ENCODE assay signal across 19 mouse cellular contexts in genomic region chr7:89864769-89865168, GRCm38 (mm10). TPM values are rescaled to one million over a fixed set of nuclear protein-coding genes. Genes with fewer than 3 reads are reported as not detected.
DNase-seq lines count a peak whose midpoint lies in the region; ATAC-seq and TF ChIP-seq lines count a peak whose summit lies in the region.
"Had no signal": no experiment of that assay in that cellular context is flagged by ENCODE, and none has a peak within 500 bp of the region (broad histone marks: within the 10 kb centered on the region; RNA-seq: fewer than 3 reads in every experiment).

No protein-coding gene starts in this region.

- H3K79me2 ChIP-seq in CH12.LX (replicated peaks; ENCODE audit: control insufficient read depth, extremely low read depth, insufficient read depth, poor library complexity, severe bottlenecking) = no peaks in the 10 kb centered on the region

- no peak overlapping the region for H3K4me3 ChIP-seq in hindbrain, postnatal 0 days (ENCODE audit: low read length)
- no peak overlapping the region for H3K4me3 ChIP-seq in hindbrain, embryonic 16.5 days (ENCODE audit: low read length)
- H3K4me3 ChIP-seq in CH12.LX (replicated peaks in 1 of 3; ENCODE audit: low read depth in 2 of 3, low read length in 2 of 3, poor library complexity in 1 of 3) = no peak overlapping the region
- H3K4me3 ChIP-seq: forebrain, embryonic 13.5 days; hindbrain, embryonic 12.5 days; limb, embryonic 15.5 days; megakaryocyte, embryonic 14.5 days had no signal

- ATAC-seq in hindbrain, postnatal 0 days = no peak
- ATAC-seq in hindbrain, embryonic 16.5 days = no peak
- ATAC-seq: forebrain, embryonic 13.5 days; midbrain, embryonic 16.5 days had no signal

- no peak overlapping the region for H3K9ac ChIP-seq in hindbrain, postnatal 0 days (replicated peaks; ENCODE audit: low read length)
- no peak overlapping the region for H3K9ac ChIP-seq in hindbrain, embryonic 16.5 days (ENCODE audit: low read depth, low read length)
- no peak overlapping the region for H3K9ac ChIP-seq in CH12.LX (ENCODE audit: insufficient read depth, low read depth)
- H3K9ac ChIP-seq: forebrain, embryonic 13.5 days; hindbrain, embryonic 12.5 days; limb, embryonic 15.5 days had no signal

- H3K9me3 ChIP-seq in hindbrain, postnatal 0 days (ENCODE audit: low read length) = no peaks in the 10 kb centered on the region
- no peaks in the 10 kb centered on the region for H3K9me3 ChIP-seq in hindbrain, embryonic 16.5 days (ENCODE audit: control insufficient read depth, low read length)
- H3K9me3 ChIP-seq in CH12.LX (replicated peaks; ENCODE audit: low read length) = no peaks in the 10 kb centered on the region
- H3K9me3 ChIP-seq: forebrain, embryonic 13.5 days; hindbrain, embryonic 12.5 days; limb, embryonic 15.5 days had no signal

- in situ Hi-C loops in CH12.LX (cut with MboI; ENCODE audit: low pct_ligation_motif_present, low pct_unique_long_range_greater_than_20kb, low sequenced_read_pairs) = no loop called here

- no peak for TF ChIP-seq POLR2A in CH12.LX (IDR thresholded peaks at IDR 0.05; ENCODE audit: low read depth, low read length)
- TF ChIP-seq POLR2A in brain, embryonic 14.5 days (IDR thresholded peaks at IDR 0.05; ENCODE audit: borderline replicate concordance, extremely low read depth, insufficient read depth, insufficient read length, poor library complexity, severe bottlenecking) = no peak

- no peak for TF ChIP-seq EP300 in CH12.LX (IDR thresholded peaks at IDR 0.05; ENCODE audit: low read length)

- dilution Hi-C loops in CH12.LX (cut with MboI; ENCODE audit: extremely low pct_ligation_motif_present, extremely low pct_unique_long_range_greater_than_20kb, low sequenced_read_pairs) = no loop called here

- H3K4me1 ChIP-seq in hindbrain, postnatal 0 days (ENCODE audit: insufficient read depth, low read length) = no peaks in the 10 kb centered on the region
- H3K4me1 ChIP-seq in hindbrain, embryonic 16.5 days (ENCODE audit: control insufficient read depth, insufficient read depth, low read depth, low read length) = no peaks in the 10 kb centered on the region
- H3K4me1 ChIP-seq in CH12.LX (ENCODE audit: control insufficient read depth in 1 of 2, insufficient read depth in 2 of 2) = peaks cover 0 to 3% of the 10 kb centered on the region in 2 experiments; a peak in 1 of 4 replicates
- H3K4me1 ChIP-seq: forebrain, embryonic 13.5 days; hindbrain, embryonic 12.5 days had no signal

- peak; percentile 16; the same call in 1 of the 2 replicates for TF ChIP-seq CTCF in hindbrain, postnatal 0 days (IDR thresholded peaks at IDR 0.05; ENCODE audit: low read depth)
- TF ChIP-seq CTCF in CH12.LX (conservative IDR thresholded peaks at IDR 0.05 in 1 of 2, IDR thresholded peaks at IDR 0.05 in 1 of 2; ENCODE audit: low read depth in 2 of 2, low read length in 2 of 2) = peak; percentile 16 to 44; a peak in 2 of 4 replicates
- peak; percentile 10; the same call in 1 of the 2 replicates for TF ChIP-seq CTCF in brain, embryonic 14.5 days (IDR thresholded peaks at IDR 0.05; ENCODE audit: borderline replicate concordance, extremely low read depth, insufficient read depth, insufficient read length)

- DNase-seq in hindbrain, postnatal 0 days (ENCODE audit: low spot score) = no peak
- DNase-seq in 416B (ENCODE audit: low read depth) = peak; percentile 26
- DNase-seq in CH12.LX (ENCODE audit: extremely low read depth) = peak; percentile 39
- DNase-seq in brain, embryonic 14.5 days (ENCODE audit: low read depth) = no peak
- DNase-seq in cerebellum, adult 18-20 months = no peak
- DNase-seq in layer of hippocampus, adult 9-10 months (ENCODE audit: low spot score) = no peak
- DNase-seq: adrenal gland, adult 8-10 months; cerebellum, adult 11-12 months; cerebellum, postnatal 36 days; kidney, adult 18-20 months; kidney, postnatal 14 days; layer of hippocampus, adult 9-11 months; right cerebral cortex, postnatal 14 days had no signal

- 93% methylated on average over 1 of the region's 1 CpGs for WGBS in hindbrain, postnatal 0 days
- 100% methylated on average over 1 of the region's 1 CpGs for WGBS in hindbrain, embryonic 16.5 days

- H3K27me3 ChIP-seq in hindbrain, postnatal 0 days (ENCODE audit: insufficient read depth, low read length) = no peaks in the 10 kb centered on the region
- no peaks in the 10 kb centered on the region for H3K27me3 ChIP-seq in hindbrain, embryonic 16.5 days (replicated peaks; ENCODE audit: control insufficient read depth, insufficient read depth, low read length)
- no peaks in the 10 kb centered on the region for H3K27me3 ChIP-seq in CH12.LX (replicated peaks)
- H3K27me3 ChIP-seq: forebrain, embryonic 13.5 days; hindbrain, embryonic 12.5 days; limb, embryonic 15.5 days; megakaryocyte, embryonic 14.5 days had no signal

- H3K27ac ChIP-seq in hindbrain, postnatal 0 days = no peak overlapping the region
- no peak overlapping the region for H3K27ac ChIP-seq in hindbrain, embryonic 16.5 days (ENCODE audit: low read depth, low read length)
- no peak overlapping the region for H3K27ac ChIP-seq in CH12.LX (ENCODE audit: insufficient read depth, low read depth)
- H3K27ac ChIP-seq: forebrain, embryonic 13.5 days; hindbrain, embryonic 12.5 days; limb, embryonic 15.5 days had no signal

- H3K36me3 ChIP-seq in hindbrain, postnatal 0 days (ENCODE audit: insufficient read depth, low read length) = no peaks in the 10 kb centered on the region
- H3K36me3 ChIP-seq in hindbrain, embryonic 16.5 days (ENCODE audit: control insufficient read depth, insufficient read depth, low read length) = no peaks in the 10 kb centered on the region
- H3K36me3 ChIP-seq in CH12.LX (replicated peaks in 1 of 2; ENCODE audit: control insufficient read depth in 1 of 2, insufficient read depth in 1 of 2, low read length in 1 of 2) = no peaks in the 10 kb centered on the region
- H3K36me3 ChIP-seq: hindbrain, embryonic 12.5 days; limb, embryonic 15.5 days had no signal

- no peak overlapping the region for H3K4me2 ChIP-seq in hindbrain, postnatal 0 days (ENCODE audit: low read depth, low read length)
- H3K4me2 ChIP-seq in hindbrain, embryonic 16.5 days (ENCODE audit: low read length) = no peak overlapping the region
- no peak overlapping the region for H3K4me2 ChIP-seq in CH12.LX (ENCODE audit: insufficient read depth, low read depth, poor library complexity, severe bottlenecking)
- H3K4me2 ChIP-seq: forebrain, embryonic 13.5 days; hindbrain, embryonic 12.5 days; limb, embryonic 15.5 days had no signal

- no peak for TF ChIP-seq RAD21 in CH12.LX (IDR thresholded peaks at IDR 0.05; ENCODE audit: low read depth, low read length)

TF ChIP-seq in CH12.LX, 34 proteins besides CTCF, POLR2A, EP300 and RAD21:
- TF ChIP-seq TBP (conservative IDR thresholded peaks at IDR 0.05; ENCODE audit: low read depth, low read length) (no peak), POLR2AphosphoS2 (IDR thresholded peaks at IDR 0.05; ENCODE audit: low read depth, low read length) (no peak), ETS1 (conservative IDR thresholded peaks at IDR 0.05; ENCODE audit: low read depth, low read length) (no peak), ZC3H11A (IDR thresholded peaks at IDR 0.05; ENCODE audit: low read depth, low read length) (no peak), MEF2A (IDR thresholded peaks at IDR 0.05; ENCODE audit: borderline replicate concordance, low read depth, low read length) (no peak), CHD1 (IDR thresholded peaks at IDR 0.05; ENCODE audit: low read depth, low read length) (no peak), ZNF384 (IDR thresholded peaks at IDR 0.05; ENCODE audit: low read depth, low read length) (no peak), HCFC1 (IDR thresholded peaks at IDR 0.05; ENCODE audit: low read depth, low read length) (no peak), USF1 (IDR thresholded peaks at IDR 0.05; ENCODE audit: low read depth, low read length) (no peak), MAFK (IDR thresholded peaks at IDR 0.05; ENCODE audit: insufficient replicate concordance, low read length) (no peak), CHD2 (IDR thresholded peaks at IDR 0.05; ENCODE audit: low read length) (no peak), SIN3A (IDR thresholded peaks at IDR 0.05; ENCODE audit: low read length) (no peak), MAZ (IDR thresholded peaks at IDR 0.05; ENCODE audit: low read depth, low read length) (no peak), TCF12 (IDR thresholded peaks at IDR 0.05; ENCODE audit: low read depth, low read length) (no peak), MAX (IDR thresholded peaks at IDR 0.05; ENCODE audit: low read length) (no peak), ZKSCAN1 (IDR thresholded peaks at IDR 0.05; ENCODE audit: borderline replicate concordance, low read depth, low read length) (no peak), E2F4 (IDR thresholded peaks at IDR 0.05; ENCODE audit: insufficient replicate concordance, low read depth, low read length) (no peak), UBTF (IDR thresholded peaks at IDR 0.05; ENCODE audit: low read depth, low read length) (no peak), MXI1 (IDR thresholded peaks at IDR 0.05; ENCODE audit: low read depth, low read length) (no peak)

RNA-seq across cellular contexts. Expression of gene Ccdc81, which starts 38.7 kb away (rescaled TPM):
- total RNA-seq in hindbrain, postnatal 0 days (2014; rRNA removed) = 0.42 and 1.1 TPM in 2 replicates
- polyA plus RNA-seq in hindbrain, postnatal 0 days (2015; fragmentation: Nextera tagmentation; extraction: Ambion mirVana) = 0.71 and 0.76 TPM in 2 replicates
- 0.79 and 0.90 TPM in 2 replicates for polyA plus RNA-seq in hindbrain, embryonic 16.5 days (2015; fragmentation: Nextera tagmentation; extraction: Ambion mirVana)
- not detected in 2 replicates for total RNA-seq in CH12.LX (2012; rRNA removed)
- total RNA-seq in CH12.LX (2014; rRNA removed) = not detected in 2 replicates
- not detected in 2 replicates for polyA plus RNA-seq in CH12.LX (2012; ENCODE audit: insufficient read length, low read depth)
- polyA plus RNA-seq in brain, embryonic 14.5 days (2012; rRNA removed) = 0.50 and 1.1 TPM in 2 replicates

Comparison
In these comparisons a context has a peak if more than half of its experiments do, and no peak if none do; other contexts are left out.
1. DNase-seq: peak in 416B (single experiment) and CH12.LX (single experiment); none in hindbrain, postnatal 0 days (single experiment), brain, embryonic 14.5 days (single experiment), cerebellum, adult 18-20 months (0 of 2) and layer of hippocampus, adult 9-10 months (single experiment).
2. Peak in every context shown above with its lines, with median percentiles within 50 percentile points of each other: CTCF ChIP-seq.